Mouse (Mus musculus): ENCODE measurements at regions not wholly inside any gene's neighbourhood (a gene's known extent, or its start where the extent isn't known, plus 50 kb on each side); places are given as distances from the start of the nearest gene placed in this dataset.
A peak's percentile ranks its signal among the peaks of the same experiment; 100 is the strongest.

DNA sequence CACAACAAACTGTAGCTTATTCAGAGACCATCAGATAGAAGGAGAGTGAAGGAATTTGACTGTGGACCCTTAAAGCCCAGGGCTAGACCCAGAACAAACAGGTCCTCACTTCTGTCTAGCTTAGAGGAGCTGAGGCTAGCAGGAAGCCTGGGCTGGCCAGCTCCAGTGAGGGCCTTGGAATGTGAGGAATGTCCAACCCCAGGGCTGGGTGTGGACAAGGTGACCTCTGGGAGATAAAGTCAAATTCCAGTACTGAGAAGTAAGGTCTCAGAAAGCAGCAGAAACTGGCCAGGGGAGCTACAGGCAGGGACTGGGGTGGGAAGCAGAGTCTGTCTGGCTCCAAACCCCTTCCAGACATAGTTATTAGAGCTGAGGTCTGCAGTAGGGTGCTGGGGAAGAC is 51.0 kb upstream of the Ssbp3 start:
- no peak for DNase-seq (ENCODE audit: low read depth, low spot score)

DNA sequence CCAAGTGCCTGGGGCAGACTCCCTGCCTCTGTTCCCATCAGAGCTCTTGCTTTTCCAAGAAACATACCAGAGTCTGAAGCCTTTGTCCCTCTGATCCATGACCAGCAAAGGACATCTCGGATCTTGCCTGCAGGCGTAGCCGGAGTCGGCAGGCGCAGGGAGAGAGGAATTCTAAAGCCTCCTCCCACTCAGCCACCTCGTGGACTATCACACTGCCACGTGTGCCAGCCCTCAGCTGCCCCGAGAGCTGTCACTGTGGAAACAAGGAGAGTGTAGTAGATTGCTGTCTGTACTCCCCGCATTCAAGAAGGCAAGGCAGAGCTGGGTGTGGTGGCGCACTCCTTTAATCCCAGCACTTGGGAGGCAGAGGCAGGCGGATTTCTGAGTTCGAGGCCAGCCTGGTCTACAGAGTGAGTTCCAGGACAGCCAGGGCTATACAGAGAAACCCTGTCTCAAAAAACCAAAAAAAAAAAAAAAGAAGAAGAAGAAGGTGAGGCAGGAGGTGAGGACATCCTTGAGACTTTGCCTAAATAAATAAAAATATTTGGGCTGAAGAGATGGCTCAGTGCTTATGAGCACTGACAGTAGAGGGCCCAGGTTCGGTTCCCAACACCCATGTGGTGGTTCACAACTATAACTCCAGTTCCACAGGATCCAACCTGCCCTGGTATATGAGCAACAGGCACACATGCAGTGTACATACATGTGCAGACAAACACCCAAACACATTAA is 52.0 kb upstream of the Ssbp3 start:
- DNase-seq (ENCODE audit: low read depth, low spot score) = peak; percentile 36

- DNase-seq (ENCODE audit: low read depth, low spot score) = no peak
These were observed 51.0 kb upstream of the Acot11 start for GRCm38 (mm10) chr4:106855771-106856170.

- DNase-seq (ENCODE audit: low read depth, low spot score) = peak; percentile 63
These were observed 49.8 kb upstream of the Acot11 start for GRCm38 (mm10) chr4:106854361-106855309.

Measured in brain, adult 2 months (tissue).